Mouse (Mus musculus) T-cell, adult 2 months (primary cell): ENCODE results near the gene Dapk3.
"Not testable (repeated sequence)": the region's sequence is repeated elsewhere in the genome, so short reads cannot be mapped to it uniquely, and the experiment has no call there.

Experiments
- DNase-seq: peaks from one replicate; pipeline ENCODE4 v3.0.0; 2022; ENCODE audit warnings: low spot score

Gene Dapk3

GRCm38 (mm10) chr10:81145778-81146177 lies 37.0 kb upstream of the Dapk3 start:
- DNase-seq: no peak

- DNase-seq: no peak
Observed at GRCm38 (mm10) chr10:81146296-81146695, 36.5 kb upstream of the Dapk3 start.

GRCm38 (mm10) chr10:81151261-81151660 lies 31.5 kb upstream of the Dapk3 start:
- DNase-seq: no peak

- DNase-seq: no peak
Observed at GRCm38 (mm10) chr10:81152609-81153008, 30.2 kb upstream of the Dapk3 start.

- DNase-seq: no peak
Observed at GRCm38 (mm10) chr10:81154313-81154712, 28.5 kb upstream of the Dapk3 start.

- no peak for DNase-seq
Observed at GRCm38 (mm10) chr10:81154736-81155135, 28.1 kb upstream of the Dapk3 start.

GRCm38 (mm10) chr10:81161602-81162317 lies 21.0 kb upstream of the Dapk3 start:
- DNase-seq: peak; percentile 26

GRCm38 (mm10) chr10:81162318-81162652 lies 20.5 kb upstream of the Dapk3 start:
- DNase-seq: no peak

- no peak for DNase-seq
Observed at GRCm38 (mm10) chr10:81165118-81165517, 17.7 kb upstream of the Dapk3 start.

GRCm38 (mm10) chr10:81167200-81168086 lies 15.4 kb upstream of the Dapk3 start, which contains the start of gene Pias4:
Gene Pias4, minus strand, starts transcription at chr10:81167923.
- DNase-seq: peak; percentile 100

GRCm38 (mm10) chr10:81168087-81168431 lies 14.7 kb upstream of the Dapk3 start:
- peak; percentile 87 for DNase-seq

- peak; percentile 81 for DNase-seq
Observed at GRCm38 (mm10) chr10:81168521-81169244, 14.1 kb upstream of the Dapk3 start.

GRCm38 (mm10) chr10:81169411-81169900 lies 13.3 kb upstream of the Dapk3 start:
- peak; percentile 82 for DNase-seq

GRCm38 (mm10) chr10:81173132-81173531 lies 9.7 kb upstream of the Dapk3 start:
- DNase-seq: peak; percentile 85

GRCm38 (mm10) chr10:81174617-81175344 lies 8.0 kb upstream of the Dapk3 start:
- DNase-seq: peak; percentile 86

GRCm38 (mm10) chr10:81175345-81175701 lies 7.5 kb upstream of the Dapk3 start:
- not testable (repeated sequence) for DNase-seq

- no peak for DNase-seq
Observed at GRCm38 (mm10) chr10:81175936-81176465, 6.8 kb upstream of the Dapk3 start.

- peak; percentile 96 for DNase-seq
Observed at GRCm38 (mm10) chr10:81176466-81177271, 6.1 kb upstream of the Dapk3 start, which contains the start of gene Eef2. Gene Eef2, plus strand, starts transcription at chr10:81176631.

- DNase-seq: no peak
Observed at GRCm38 (mm10) chr10:81177491-81177925, 5.3 kb upstream of the Dapk3 start.

- DNase-seq: no peak
Observed at GRCm38 (mm10) chr10:81177958-81178712, 4.7 kb upstream of the Dapk3 start.
